Mouse (Mus musculus): Measurements from ENCODE around the gene Adrm1. TPM values are rescaled to one million over a fixed set of nuclear protein-coding genes. Genes with fewer than 3 reads are reported as not detected.

Gene Adrm1
- polyA plus RNA-seq (2015; fragmentation: Nextera tagmentation; extraction: Ambion mirVana), result 172 and 194 TPM in 2 replicates

GRCm38 (mm10) chr2:180170806-180171521 lies at the start of gene Adrm1:
Adrm1 (plus strand) TSS chr2:180171485.
- Histone ChIP-seq H3K27ac (ENCODE audit: low read length) (peak within 1 kb of the TSS; percentile 90), H3K9me3 (ENCODE audit: control insufficient read depth, low read length) (no peaks in the 10 kb centered on the region), H3K27me3 (replicated peaks; ENCODE audit: control insufficient read depth, insufficient read depth, low read length) (no peaks in the 10 kb centered on the region), H3K9ac (ENCODE audit: low read depth, low read length) (peak within 1 kb of the TSS; percentile 97), H3K36me3 (ENCODE audit: control insufficient read depth, insufficient read depth, low read length) (peaks cover 12% of the 10 kb centered on the region), H3K4me3 (ENCODE audit: low read length) (peak within 1 kb of the TSS; percentile 95), H3K4me2 (ENCODE audit: low read depth, low read length) (peak within 1 kb of the TSS; percentile 84), H3K4me1 (ENCODE audit: control insufficient read depth, insufficient read depth, low read length) (peaks cover 16% of the 10 kb centered on the region)
- ATAC-seq, result peak; percentile 99
- 3% methylated on average over 40 of the region's 41 CpGs for WGBS

- Histone ChIP-seq H3K9ac (ENCODE audit: low read depth, low read length) (no peak overlapping the region), H3K36me3 (ENCODE audit: control insufficient read depth, insufficient read depth, low read length) (no peaks in the 10 kb centered on the region), H3K4me3 (ENCODE audit: low read length) (no peak overlapping the region), H3K27ac (ENCODE audit: low read length) (no peak overlapping the region), H3K9me3 (ENCODE audit: control insufficient read depth, low read length) (no peaks in the 10 kb centered on the region), H3K4me1 (ENCODE audit: control insufficient read depth, insufficient read depth, low read length) (peaks cover 16% of the 10 kb centered on the region), H3K4me2 (ENCODE audit: low read depth, low read length) (no peak overlapping the region), H3K27me3 (replicated peaks; ENCODE audit: control insufficient read depth, insufficient read depth, low read length) (no peaks in the 10 kb centered on the region)
- 84% methylated on average over 2 of the region's 2 CpGs for WGBS
- ATAC-seq, result no peak
Measured at GRCm38 (mm10) chr2:180124192-180124591, 47.1 kb upstream of the Adrm1 start.

- no peak overlapping the region for H3K4me2 ChIP-seq (ENCODE audit: low read depth, low read length)
- 0 out of 2 replicates have a peak overlapping the region, but pooled peaks have one; percentile 1 for H3K9ac ChIP-seq (ENCODE audit: low read depth, low read length)
- no peak overlapping the region for H3K27ac ChIP-seq (ENCODE audit: low read length)
- WGBS, result 32% methylated on average over 4 of the region's 4 CpGs
- peaks cover 8% of the 10 kb centered on the region for H3K4me1 ChIP-seq (ENCODE audit: control insufficient read depth, insufficient read depth, low read length)
- H3K27me3 ChIP-seq (replicated peaks; ENCODE audit: control insufficient read depth, insufficient read depth, low read length), result no peaks in the 10 kb centered on the region
- H3K36me3 ChIP-seq (ENCODE audit: control insufficient read depth, insufficient read depth, low read length), result no peaks in the 10 kb centered on the region
- H3K4me3 ChIP-seq (ENCODE audit: low read length), result no peak overlapping the region
- H3K9me3 ChIP-seq (ENCODE audit: control insufficient read depth, low read length), result no peaks in the 10 kb centered on the region
- no peak for ATAC-seq
Measured at GRCm38 (mm10) chr2:180126195-180126594, 45.1 kb upstream of the Adrm1 start.

- Histone ChIP-seq H3K9ac (ENCODE audit: low read depth, low read length) (no peak overlapping the region), H3K27me3 (replicated peaks; ENCODE audit: control insufficient read depth, insufficient read depth, low read length) (no peaks in the 10 kb centered on the region), H3K9me3 (ENCODE audit: control insufficient read depth, low read length) (no peaks in the 10 kb centered on the region), H3K4me1 (ENCODE audit: control insufficient read depth, insufficient read depth, low read length) (peaks cover 8% of the 10 kb centered on the region), H3K4me3 (ENCODE audit: low read length) (no peak overlapping the region), H3K36me3 (ENCODE audit: control insufficient read depth, insufficient read depth, low read length) (no peaks in the 10 kb centered on the region), H3K27ac (ENCODE audit: low read length) (no peak overlapping the region), H3K4me2 (ENCODE audit: low read depth, low read length) (no peak overlapping the region)
- 66% methylated on average over 1 of the region's 1 CpGs for WGBS
- no peak for ATAC-seq
Measured at GRCm38 (mm10) chr2:180127675-180128074, 43.6 kb upstream of the Adrm1 start.

GRCm38 (mm10) chr2:180133231-180133630 lies 38.1 kb upstream of the Adrm1 start:
- no peaks in the 10 kb centered on the region for H3K36me3 ChIP-seq (ENCODE audit: control insufficient read depth, insufficient read depth, low read length)
- no peaks in the 10 kb centered on the region for H3K9me3 ChIP-seq (ENCODE audit: control insufficient read depth, low read length)
- H3K9ac ChIP-seq (ENCODE audit: low read depth, low read length), result no peak overlapping the region
- H3K4me2 ChIP-seq (ENCODE audit: low read depth, low read length), result no peak overlapping the region
- H3K27me3 ChIP-seq (replicated peaks; ENCODE audit: control insufficient read depth, insufficient read depth, low read length), result no peaks in the 10 kb centered on the region
- no peak overlapping the region for H3K4me3 ChIP-seq (ENCODE audit: low read length)
- 88% methylated on average over 4 of the region's 4 CpGs for WGBS
- ATAC-seq, result no peak
- no peak overlapping the region for H3K27ac ChIP-seq (ENCODE audit: low read length)
- H3K4me1 ChIP-seq (ENCODE audit: control insufficient read depth, insufficient read depth, low read length), result no peaks in the 10 kb centered on the region

GRCm38 (mm10) chr2:180133911-180134310 lies 37.4 kb upstream of the Adrm1 start:
- ATAC-seq, result no peak
- 85% methylated on average over 3 of the region's 3 CpGs for WGBS
- Histone ChIP-seq H3K4me2 (ENCODE audit: low read depth, low read length) (no peak overlapping the region), H3K4me1 (ENCODE audit: control insufficient read depth, insufficient read depth, low read length) (no peaks in the 10 kb centered on the region), H3K4me3 (ENCODE audit: low read length) (no peak overlapping the region), H3K36me3 (ENCODE audit: control insufficient read depth, insufficient read depth, low read length) (no peaks in the 10 kb centered on the region), H3K9me3 (ENCODE audit: control insufficient read depth, low read length) (no peaks in the 10 kb centered on the region), H3K9ac (ENCODE audit: low read depth, low read length) (no peak overlapping the region), H3K27me3 (replicated peaks; ENCODE audit: control insufficient read depth, insufficient read depth, low read length) (no peaks in the 10 kb centered on the region), H3K27ac (ENCODE audit: low read length) (no peak overlapping the region)

GRCm38 (mm10) chr2:180135414-180135813 lies 35.9 kb upstream of the Adrm1 start:
- 78% methylated on average over 5 of the region's 5 CpGs for WGBS
- no peak overlapping the region for H3K4me2 ChIP-seq (ENCODE audit: low read depth, low read length)

GRCm38 (mm10) chr2:180146091-180146490 lies 25.2 kb upstream of the Adrm1 start:
- Histone ChIP-seq H3K9ac (ENCODE audit: low read depth, low read length) (no peak overlapping the region), H3K27ac (ENCODE audit: low read length) (no peak overlapping the region), H3K36me3 (ENCODE audit: control insufficient read depth, insufficient read depth, low read length) (peaks cover 14% of the 10 kb centered on the region), H3K27me3 (replicated peaks; ENCODE audit: control insufficient read depth, insufficient read depth, low read length) (no peaks in the 10 kb centered on the region), H3K4me1 (ENCODE audit: control insufficient read depth, insufficient read depth, low read length) (no peaks in the 10 kb centered on the region), H3K4me3 (ENCODE audit: low read length) (no peak overlapping the region), H3K9me3 (ENCODE audit: control insufficient read depth, low read length) (no peaks in the 10 kb centered on the region), H3K4me2 (ENCODE audit: low read depth, low read length) (no peak overlapping the region)
- WGBS, result 88% methylated on average over 2 of the region's 2 CpGs
- no peak for ATAC-seq

More at GRCm38 (mm10) chr2:180135414-180135813, 35.9 kb upstream of the Adrm1 start:
- H3K9me3 ChIP-seq (ENCODE audit: control insufficient read depth, low read length), result no peaks in the 10 kb centered on the region
- no peak overlapping the region for H3K27ac ChIP-seq (ENCODE audit: low read length)
- no peak overlapping the region for H3K4me3 ChIP-seq (ENCODE audit: low read length)
- no peaks in the 10 kb centered on the region for H3K27me3 ChIP-seq (replicated peaks; ENCODE audit: control insufficient read depth, insufficient read depth, low read length)
- no peak for ATAC-seq
- H3K9ac ChIP-seq (ENCODE audit: low read depth, low read length), result no peak overlapping the region
- H3K4me1 ChIP-seq (ENCODE audit: control insufficient read depth, insufficient read depth, low read length), result no peaks in the 10 kb centered on the region
- no peaks in the 10 kb centered on the region for H3K36me3 ChIP-seq (ENCODE audit: control insufficient read depth, insufficient read depth, low read length)

GRCm38 (mm10) chr2:180147379-180147778 lies 23.9 kb upstream of the Adrm1 start:
- no peak overlapping the region for H3K27ac ChIP-seq (ENCODE audit: low read length)
- peaks cover 14% of the 10 kb centered on the region for H3K36me3 ChIP-seq (ENCODE audit: control insufficient read depth, insufficient read depth, low read length)
- no peak overlapping the region for H3K9ac ChIP-seq (ENCODE audit: low read depth, low read length)
- no peaks in the 10 kb centered on the region for H3K4me1 ChIP-seq (ENCODE audit: control insufficient read depth, insufficient read depth, low read length)
- H3K27me3 ChIP-seq (replicated peaks; ENCODE audit: control insufficient read depth, insufficient read depth, low read length), result no peaks in the 10 kb centered on the region
- H3K4me3 ChIP-seq (ENCODE audit: low read length), result no peak overlapping the region
- 86% methylated on average over 6 of the region's 6 CpGs for WGBS
- no peak for ATAC-seq
- no peaks in the 10 kb centered on the region for H3K9me3 ChIP-seq (ENCODE audit: control insufficient read depth, low read length)
- H3K4me2 ChIP-seq (ENCODE audit: low read depth, low read length), result no peak overlapping the region

- H3K9me3 ChIP-seq (ENCODE audit: control insufficient read depth, low read length), result no peaks in the 10 kb centered on the region
- H3K36me3 ChIP-seq (ENCODE audit: control insufficient read depth, insufficient read depth, low read length), result peaks cover 19% of the 10 kb centered on the region
- H3K27me3 ChIP-seq (replicated peaks; ENCODE audit: control insufficient read depth, insufficient read depth, low read length), result no peaks in the 10 kb centered on the region
- H3K9ac ChIP-seq (ENCODE audit: low read depth, low read length), result no peak overlapping the region
- WGBS, result 84% methylated on average over 9 of the region's 9 CpGs
- ATAC-seq, result no peak
- no peak overlapping the region for H3K4me3 ChIP-seq (ENCODE audit: low read length)
- H3K27ac ChIP-seq (ENCODE audit: low read length), result no peak overlapping the region
- H3K4me1 ChIP-seq (ENCODE audit: control insufficient read depth, insufficient read depth, low read length), result no peaks in the 10 kb centered on the region
- H3K4me2 ChIP-seq (ENCODE audit: low read depth, low read length), result no peak overlapping the region
Measured at GRCm38 (mm10) chr2:180148551-180148950, 22.7 kb upstream of the Adrm1 start.
